Mouse (Mus musculus) cerebellum, adult 2 months (tissue): ENCODE results near the gene Rnaseh1.

ENCODE experiments used
- CTCF ChIP-seq: fragments of 200-500 bp; IDR thresholded peaks from 2 replicates; pipeline ENCODE4 v1.5.1; 2011; ENCODE audit warnings: low read depth, mild to moderate bottlenecking, control low read depth, low read length, moderate library complexity, borderline replicate concordance; ENCODE audit not compliant: insufficient read depth
- POLR2A ChIP-seq: fragments of 200-500 bp; IDR thresholded peaks from 2 replicates; pipeline ENCODE4 v1.6.1; 2011; ENCODE audit warnings: low read length, control low read depth, borderline replicate concordance; ENCODE audit not compliant: insufficient read depth

DNA sequence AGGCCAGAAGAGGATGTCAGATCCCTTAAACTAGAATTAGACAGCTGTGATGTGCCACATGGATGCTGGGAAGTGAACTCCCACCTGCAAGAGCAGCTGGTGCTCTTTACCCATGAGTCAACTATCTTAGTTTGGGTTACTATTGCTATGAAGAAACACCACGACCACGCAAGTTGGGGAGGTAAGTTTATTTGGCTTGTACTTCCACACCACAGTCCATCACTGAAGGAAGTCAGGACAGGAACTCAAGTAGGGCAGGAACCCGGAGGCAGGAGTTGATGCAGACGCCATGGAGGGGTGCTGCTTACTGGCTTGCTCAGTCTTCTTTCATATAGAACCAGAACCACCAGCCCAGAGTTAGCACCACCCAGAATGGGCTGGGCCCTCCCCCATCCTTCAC is 22.3 kb upstream of the Rnaseh1 start:
- TF ChIP-seq CTCF: no peak
- no peak for TF ChIP-seq POLR2A
